Comparison of ENCODE assay signal across 22 mouse cellular contexts in the genomic region with DNA sequence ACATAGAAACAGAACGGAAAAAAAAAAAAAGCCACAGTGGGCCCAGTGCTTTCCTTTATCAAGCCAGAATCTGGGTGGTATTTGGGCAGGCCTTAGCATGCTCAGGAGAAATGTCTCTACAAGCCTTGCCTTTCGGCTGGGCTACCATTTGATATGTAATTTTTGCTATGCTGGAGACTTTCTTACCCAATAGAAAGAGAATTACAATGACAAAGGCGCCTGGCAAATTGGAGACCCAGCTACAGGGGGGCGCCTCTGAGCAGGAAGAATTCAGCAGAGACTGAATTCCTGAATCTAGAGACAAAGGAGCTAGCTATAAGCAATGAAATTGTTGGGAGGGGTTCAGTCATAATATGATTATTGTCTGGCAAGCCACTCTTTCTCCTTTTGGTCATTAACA.
DNase-seq lines count a peak whose midpoint lies in the region; ATAC-seq and TF ChIP-seq lines count a peak whose summit lies in the region.
"Had no signal": no experiment of that assay in that cellular context is flagged by ENCODE, and none has a peak within 500 bp of the region (broad histone marks: within the 10 kb centered on the region; RNA-seq: fewer than 3 reads in every experiment).

No protein-coding gene starts in this region.

- no peak overlapping the region for H3K27ac ChIP-seq in midbrain, embryonic 11.5 days (ENCODE audit: low read depth, low read length)
- no peak overlapping the region for H3K27ac ChIP-seq in midbrain, embryonic 14.5 days (replicated peaks; ENCODE audit: low read depth, low read length)
- no peak overlapping the region for H3K27ac ChIP-seq in ES-E14 (ENCODE audit: insufficient read depth, low read depth, low read length, poor library complexity, severe bottlenecking)
- no peak overlapping the region for H3K27ac ChIP-seq in kidney, adult 2 months (ENCODE audit: insufficient read depth, low read depth, low read length)
- no peak overlapping the region for H3K27ac ChIP-seq in left cerebral cortex, adult 2 months
- H3K27ac ChIP-seq: embryonic facial prominence, embryonic 10.5 days; heart, embryonic 15.5 days; hindbrain, embryonic 15.5 days; midbrain, embryonic 10.5 days had no signal

- no peak for TF ChIP-seq CTCF in kidney, adult 2 months (conservative IDR thresholded peaks at IDR 0.05; ENCODE audit: insufficient read depth, insufficient read length, low read depth, low read length)
- no peak for TF ChIP-seq CTCF in left cerebral cortex, adult 2 months (IDR thresholded peaks at IDR 0.05)

- TF ChIP-seq POLR2A in kidney, adult 2 months (IDR thresholded peaks at IDR 0.05; ENCODE audit: low read depth, low read length): no peak

- H3K4me1 ChIP-seq in midbrain, embryonic 11.5 days (ENCODE audit: control insufficient read depth, insufficient read depth, low read length): no peaks in the 10 kb centered on the region
- H3K4me1 ChIP-seq in midbrain, embryonic 14.5 days (ENCODE audit: control insufficient read depth, insufficient read depth, low read length): no peaks in the 10 kb centered on the region
- peaks cover 0 to 3% of the 10 kb centered on the region in 2 experiments; a peak in 1 of 4 replicates for H3K4me1 ChIP-seq in ES-E14 (ENCODE audit: control insufficient read depth in 2 of 2, insufficient read depth in 2 of 2, low read length in 2 of 2, poor library complexity in 1 of 2)
- H3K4me1 ChIP-seq in kidney, adult 2 months (ENCODE audit: control insufficient read depth, insufficient read depth, low read length): no peaks in the 10 kb centered on the region
- H3K4me1 ChIP-seq: embryonic facial prominence, embryonic 10.5 days; heart, embryonic 15.5 days; hindbrain, embryonic 15.5 days had no signal

- H3K9ac ChIP-seq in midbrain, embryonic 11.5 days (ENCODE audit: low read length): no peak overlapping the region
- no peak overlapping the region for H3K9ac ChIP-seq in midbrain, embryonic 14.5 days (replicated peaks; ENCODE audit: low read length)
- no peak overlapping the region for H3K9ac ChIP-seq in ES-E14 (ENCODE audit: insufficient read depth, low read depth, low read length, poor library complexity, severe bottlenecking)
- H3K9ac ChIP-seq: heart, embryonic 15.5 days; hindbrain, embryonic 15.5 days had no signal

- no peak for DNase-seq in midbrain, embryonic 11.5 days (ENCODE audit: low spot score, missing footprints)
- DNase-seq in midbrain, embryonic 14.5 days: no peak
- DNase-seq in ES-E14 (ENCODE audit: low read depth, low spot score) (peak; percentile 36), WW6 (ENCODE audit: low read depth, low spot score) (peak; percentile 26)
- peak; percentile 20 to 27 for DNase-seq in thymus, postnatal 36 days
- no peak for DNase-seq in kidney, adult 2 months
- no peak for DNase-seq in left cerebral cortex, adult 2 months (ENCODE audit: extremely low spot score in 1 of 2, low spot score in 2 of 2)
- DNase-seq: adrenal gland, adult 8-10 months; B cell, adult 2 months; cerebellum, adult 2 months; cerebellum, postnatal 25 days; heart, postnatal 36 days; kidney, adult 8-10 months; kidney, postnatal 10 days; right cerebral cortex, postnatal 25 days; spleen, adult 18-20 months had no signal

- in situ Hi-C loops in ES-E14 (cut with MboI; ENCODE audit: low sequenced_read_pairs in 2 of 2, unreplicated experiment in 2 of 2): no loop called here

- H3K4me3 ChIP-seq in midbrain, embryonic 11.5 days (ENCODE audit: low read depth, low read length): no peak overlapping the region
- H3K4me3 ChIP-seq in midbrain, embryonic 14.5 days (replicated peaks; ENCODE audit: low read depth, low read length): no peak overlapping the region
- H3K4me3 ChIP-seq in ES-E14 (ENCODE audit: insufficient read depth in 1 of 2, low read depth in 1 of 2, low read length in 2 of 2, poor library complexity in 1 of 2, severe bottlenecking in 1 of 2): no peak overlapping the region
- H3K4me3 ChIP-seq in kidney, adult 2 months (ENCODE audit: insufficient read depth, low read depth, low read length): no peak overlapping the region
- H3K4me3 ChIP-seq in left cerebral cortex, adult 2 months: no peak overlapping the region
- H3K4me3 ChIP-seq: embryonic facial prominence, embryonic 10.5 days; heart, embryonic 15.5 days; hindbrain, embryonic 15.5 days; midbrain, embryonic 10.5 days had no signal

- H3K27me3 ChIP-seq in midbrain, embryonic 11.5 days (ENCODE audit: control insufficient read depth, insufficient read depth, low read length): no peaks in the 10 kb centered on the region
- H3K27me3 ChIP-seq in midbrain, embryonic 14.5 days (ENCODE audit: control insufficient read depth, insufficient read depth, low read length): no peaks in the 10 kb centered on the region
- no peaks in the 10 kb centered on the region for H3K27me3 ChIP-seq in kidney, adult 2 months (replicated peaks; ENCODE audit: control insufficient read depth, insufficient read depth, low read length)
- H3K27me3 ChIP-seq: CH12.LX; heart, embryonic 15.5 days; hindbrain, embryonic 15.5 days had no signal

- H3K9me3 ChIP-seq in midbrain, embryonic 11.5 days (ENCODE audit: control insufficient read depth, low read length): no peaks in the 10 kb centered on the region
- no peaks in the 10 kb centered on the region for H3K9me3 ChIP-seq in midbrain, embryonic 14.5 days (ENCODE audit: control insufficient read depth, low read length)
- no peaks in the 10 kb centered on the region for H3K9me3 ChIP-seq in ES-E14 (ENCODE audit: control insufficient read depth, insufficient read depth, low read depth, low read length)
- H3K9me3 ChIP-seq: embryonic facial prominence, embryonic 10.5 days; heart, embryonic 15.5 days; hindbrain, embryonic 15.5 days; midbrain, embryonic 10.5 days had no signal

- no peaks in the 10 kb centered on the region for H3K36me3 ChIP-seq in midbrain, embryonic 11.5 days (ENCODE audit: control insufficient read depth, insufficient read depth, low read length)
- H3K36me3 ChIP-seq in midbrain, embryonic 14.5 days (ENCODE audit: control insufficient read depth, insufficient read depth, low read length): no peaks in the 10 kb centered on the region
- H3K36me3 ChIP-seq in ES-E14 (ENCODE audit: control insufficient read depth, insufficient read depth, low read length, poor library complexity, severe bottlenecking): no peaks in the 10 kb centered on the region
- H3K36me3 ChIP-seq in kidney, adult 2 months (ENCODE audit: control insufficient read depth, insufficient read depth, low read length): no peaks in the 10 kb centered on the region
- H3K36me3 ChIP-seq: embryonic facial prominence, embryonic 10.5 days; heart, embryonic 15.5 days; hindbrain, embryonic 15.5 days; midbrain, embryonic 10.5 days had no signal

- peak; percentile 52; the same call in 1 of the 2 replicates for ATAC-seq in midbrain, embryonic 11.5 days (ENCODE audit: low FRiP score)
- no peak for ATAC-seq in midbrain, embryonic 14.5 days (ENCODE audit: low FRiP score, low TSS enrichment)
- ATAC-seq: lung, postnatal 0 days had no signal

- intact Hi-C loops in left cerebral cortex, adult 2 months (cut with DNase I): no loop called here

- 25% methylated on average over 4 of the region's 4 CpGs for WGBS in midbrain, embryonic 11.5 days
- WGBS in midbrain, embryonic 14.5 days: 13% methylated on average over 4 of the region's 4 CpGs
- WGBS in kidney, adult 2 months: 73% methylated on average over 4 of the region's 4 CpGs

- no peak overlapping the region for H3K4me2 ChIP-seq in midbrain, embryonic 11.5 days
- no peak overlapping the region for H3K4me2 ChIP-seq in midbrain, embryonic 14.5 days (ENCODE audit: low read length)
- H3K4me2 ChIP-seq: heart, embryonic 15.5 days; hindbrain, embryonic 15.5 days had no signal

TF ChIP-seq in ES-E14, 5 proteins besides CTCF, POLR2A, EP300 and RAD21:
- TF ChIP-seq CHD2 (IDR thresholded peaks at IDR 0.05; ENCODE audit: low read depth, low read length) (peak; percentile 32; the same call in 1 of the 2 replicates), ZC3H11A (IDR thresholded peaks at IDR 0.05; ENCODE audit: borderline replicate concordance, low read depth, low read length) (no peak), ZNF384 (IDR thresholded peaks at IDR 0.05; ENCODE audit: low read depth, low read length) (peak; percentile 67; the same call in 1 of the 2 replicates), MAFK (IDR thresholded peaks at IDR 0.05; ENCODE audit: insufficient read depth, low read depth, low read length) (no peak)

Comparison
In these comparisons a context has a peak if more than half of its experiments do, and no peak if none do; other contexts are left out.
1. DNase-seq: peak in ES-E14 (single experiment), WW6 (single experiment) and thymus, postnatal 36 days (2 of 2); none in midbrain, embryonic 11.5 days (single experiment), midbrain, embryonic 14.5 days (single experiment), kidney, adult 2 months (single experiment) and left cerebral cortex, adult 2 months (0 of 2).